Mouse (Mus musculus) layer of hippocampus, adult 9-11 months (tissue): Measurements from ENCODE around the gene Fam19a3.
"Not testable (repeated sequence)": the region's sequence is repeated elsewhere in the genome, so short reads cannot be mapped to it uniquely, and the experiment has no call there.

Source experiments
- DNase-seq: peaks from one replicate; pipeline ENCODE4 v3.0.0; 2022

The Fam19a3 gene

DNA sequence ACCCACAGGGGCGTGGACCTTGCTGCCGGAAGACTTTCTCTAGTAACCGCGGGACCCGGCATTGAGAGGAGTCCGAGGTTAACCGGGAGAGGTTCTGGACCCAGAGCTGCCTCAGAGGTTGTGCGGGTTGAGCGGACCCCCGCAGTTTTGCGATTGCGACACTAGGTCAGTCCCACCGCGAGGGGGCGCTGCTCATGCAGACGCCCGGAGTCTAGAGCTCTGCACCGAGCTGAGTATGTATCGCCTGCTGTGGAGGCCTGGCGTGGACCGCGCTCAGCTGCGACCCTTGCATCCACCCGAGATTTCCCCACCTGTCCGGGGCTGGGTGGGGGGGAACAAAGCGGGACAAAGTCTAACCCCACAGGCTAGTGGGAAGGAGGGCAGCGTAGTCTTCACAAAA, 23.2 kb downstream of the Fam19a3 start:
- peak; percentile 42 for DNase-seq

DNA sequence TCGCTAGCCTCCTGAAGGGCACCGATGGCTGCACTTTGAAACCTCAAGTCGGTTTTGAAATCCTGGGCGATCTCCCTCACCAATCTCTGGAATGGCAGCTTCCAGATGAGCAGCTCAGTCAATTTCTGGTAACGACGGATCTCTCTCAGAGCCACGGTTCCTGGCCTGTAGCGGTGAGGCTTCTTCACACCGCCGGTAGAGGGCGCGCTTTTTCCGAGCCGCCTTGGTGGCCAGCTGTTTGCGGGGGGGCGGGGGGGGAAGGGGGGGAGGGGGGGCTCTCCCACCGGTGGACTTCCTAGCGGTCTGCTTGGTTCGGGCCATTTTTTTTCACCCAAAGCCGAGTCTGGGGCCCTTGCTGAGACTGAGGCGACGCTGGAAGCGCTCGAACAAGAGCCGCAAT, 28.8 kb downstream of the Fam19a3 start:
- not testable (repeated sequence) for DNase-seq

DNA sequence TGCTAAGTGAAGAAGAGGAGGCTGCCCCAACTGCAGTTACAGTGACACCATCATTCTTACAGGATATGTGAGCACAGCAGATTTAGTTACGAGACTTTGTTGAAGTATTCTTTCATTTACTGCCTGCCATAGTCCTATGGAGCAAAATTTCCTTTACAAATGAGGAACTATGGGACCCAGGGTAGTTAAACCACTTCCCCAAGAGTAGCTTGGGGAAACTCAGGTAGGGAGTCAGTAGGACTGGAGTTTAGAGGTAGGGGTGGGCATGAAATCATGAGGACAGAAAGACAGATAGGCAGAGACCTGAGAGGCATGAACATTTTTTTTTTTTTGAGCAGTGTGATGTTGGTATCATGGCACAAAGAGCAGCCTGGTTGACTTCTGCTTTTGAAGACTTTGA, 37.8 kb downstream of the Fam19a3 start:
- no peak for DNase-seq

DNA sequence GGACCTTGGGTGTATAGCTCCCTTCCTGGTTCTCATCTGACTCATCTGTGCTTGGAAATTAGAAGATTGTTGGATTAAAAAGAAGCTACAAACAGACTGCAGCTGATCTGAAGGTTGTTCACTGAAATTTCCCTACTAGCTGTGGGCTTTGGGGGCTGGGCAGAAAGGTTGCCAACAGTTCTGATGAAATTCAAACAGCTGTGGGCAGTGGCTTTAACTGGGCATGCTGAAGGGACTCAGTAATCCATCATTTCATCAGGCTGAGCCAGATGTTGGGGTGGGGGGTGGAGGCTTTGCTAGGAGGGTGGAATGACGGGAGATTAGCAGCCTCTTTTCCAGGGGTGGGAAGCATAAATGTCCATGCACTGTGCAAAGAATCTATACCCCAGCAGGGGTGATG, 38.5 kb downstream of the Fam19a3 start:
- DNase-seq = no peak

- no peak for DNase-seq
Observed at GRCm38 (mm10) chr3:104741954-104742353, 39.7 kb downstream of the Fam19a3 start.

DNA sequence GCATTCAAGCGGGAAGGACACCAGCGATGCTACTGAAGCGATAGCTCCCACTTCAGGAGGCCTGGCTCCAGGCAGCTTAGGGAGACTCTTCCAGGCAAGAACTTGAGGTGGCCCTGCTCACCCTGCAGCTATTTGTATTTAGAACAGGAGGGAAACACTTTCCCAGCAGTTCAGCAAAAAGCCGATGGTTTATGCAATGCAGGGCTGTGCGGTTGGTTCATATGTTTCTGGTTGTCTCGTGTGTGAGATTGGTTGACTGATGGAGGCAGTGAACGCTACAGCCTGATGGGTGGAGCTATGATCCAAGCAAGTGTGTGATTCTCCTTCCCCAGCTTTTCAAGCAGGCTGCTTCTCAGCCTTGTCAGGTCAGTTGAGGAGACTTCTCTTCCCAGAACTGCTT, 47.0 kb downstream of the Fam19a3 start:
- DNase-seq = no peak

GRCm38 (mm10) chr3:104732907-104733306, 48.7 kb downstream of the Fam19a3 start:
- no peak for DNase-seq

DNA sequence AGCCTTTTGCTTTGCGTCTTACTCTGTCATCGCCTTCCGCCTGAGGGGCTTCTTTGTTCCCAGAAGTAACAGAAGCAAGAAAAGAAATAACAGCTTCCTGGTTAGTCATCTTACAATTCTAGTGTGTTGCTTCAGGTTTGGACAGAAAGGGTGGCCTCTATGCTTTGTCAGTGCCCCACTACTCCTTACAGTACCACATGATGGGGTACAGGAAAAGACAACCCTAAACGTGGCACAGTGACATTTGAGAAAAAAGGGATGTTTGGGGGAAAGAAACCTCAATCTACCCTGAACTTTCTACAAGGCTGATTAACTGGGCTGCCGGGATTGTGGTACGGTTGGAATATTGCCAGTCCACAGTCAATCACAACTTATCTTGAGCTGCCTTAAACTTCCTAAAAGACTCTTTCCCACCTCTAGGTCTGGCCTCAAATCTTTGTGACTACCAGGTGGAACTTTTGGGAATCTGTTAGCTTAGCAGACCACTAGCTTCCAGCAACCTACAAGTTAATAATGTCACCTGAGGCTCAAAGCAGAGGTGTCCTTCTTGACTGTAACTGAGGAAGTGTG, 52.3 kb downstream of the Fam19a3 start:
- no peak for DNase-seq
